Mouse (Mus musculus): Measurements from ENCODE around the gene Itsn1.
A peak's percentile ranks its signal among the peaks of the same experiment; 100 is the strongest.

Gene Itsn1

DNA sequence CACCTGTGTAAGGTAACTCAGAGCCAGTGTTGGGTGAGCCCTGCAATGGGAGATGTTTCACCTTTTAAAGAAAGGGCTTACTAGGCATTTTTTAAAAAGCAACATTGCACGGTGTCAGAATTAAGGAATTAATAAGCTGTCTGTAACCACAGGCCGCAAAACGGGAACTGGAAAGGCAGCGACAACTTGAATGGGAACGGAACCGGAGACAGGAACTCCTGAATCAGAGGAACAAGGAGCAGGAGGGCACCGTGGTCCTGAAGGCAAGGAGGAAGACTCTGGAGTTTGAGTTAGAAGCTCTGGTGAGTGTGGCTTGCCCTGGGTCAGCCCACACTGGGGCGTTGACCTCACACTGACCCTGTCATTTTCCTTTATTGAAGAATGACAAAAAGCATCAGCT lies 91.2 kb downstream of the Itsn1 start:
- DNase-seq = no peak

DNA sequence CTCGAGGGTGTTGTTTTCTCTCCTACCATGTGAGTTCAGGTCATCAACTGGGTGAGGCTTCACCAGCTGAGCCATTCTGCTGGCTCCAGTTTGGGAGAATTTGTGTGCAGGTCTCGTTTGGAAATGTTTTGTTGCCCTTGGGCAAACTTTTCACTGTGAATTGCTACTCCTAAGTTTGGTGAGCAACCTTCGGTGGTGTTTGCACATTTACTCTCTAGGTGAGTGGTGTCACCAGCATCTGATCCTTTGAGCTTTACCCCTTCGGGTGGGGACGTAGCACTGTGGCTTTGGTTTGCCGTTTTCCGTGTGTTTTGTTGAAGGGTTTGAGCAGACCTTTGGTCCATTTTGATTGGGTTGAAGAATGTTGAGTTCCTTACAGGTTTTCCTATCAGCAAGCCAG lies 93.2 kb downstream of the Itsn1 start:
- no peak for DNase-seq

DNA sequence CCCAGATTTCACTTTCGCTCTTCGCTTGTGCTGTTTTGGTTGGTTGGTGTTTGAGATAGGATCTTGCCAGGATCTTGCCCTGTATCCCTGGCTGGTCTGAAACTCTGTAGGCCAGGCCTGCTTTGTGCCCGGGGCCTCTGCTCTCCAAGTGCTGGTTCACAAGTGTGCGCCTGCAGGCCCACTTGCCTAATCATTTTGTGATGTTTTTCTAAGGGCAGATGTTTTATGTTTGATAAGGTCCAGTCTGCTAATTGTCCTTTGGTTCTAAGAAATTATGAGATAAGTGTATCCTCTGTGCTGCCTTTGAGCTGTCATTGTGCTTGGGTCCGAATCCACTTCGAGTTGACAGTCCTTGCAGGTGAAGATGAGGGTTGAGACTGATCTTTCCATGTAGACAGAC lies 93.7 kb downstream of the Itsn1 start:
- DNase-seq = no peak

DNA sequence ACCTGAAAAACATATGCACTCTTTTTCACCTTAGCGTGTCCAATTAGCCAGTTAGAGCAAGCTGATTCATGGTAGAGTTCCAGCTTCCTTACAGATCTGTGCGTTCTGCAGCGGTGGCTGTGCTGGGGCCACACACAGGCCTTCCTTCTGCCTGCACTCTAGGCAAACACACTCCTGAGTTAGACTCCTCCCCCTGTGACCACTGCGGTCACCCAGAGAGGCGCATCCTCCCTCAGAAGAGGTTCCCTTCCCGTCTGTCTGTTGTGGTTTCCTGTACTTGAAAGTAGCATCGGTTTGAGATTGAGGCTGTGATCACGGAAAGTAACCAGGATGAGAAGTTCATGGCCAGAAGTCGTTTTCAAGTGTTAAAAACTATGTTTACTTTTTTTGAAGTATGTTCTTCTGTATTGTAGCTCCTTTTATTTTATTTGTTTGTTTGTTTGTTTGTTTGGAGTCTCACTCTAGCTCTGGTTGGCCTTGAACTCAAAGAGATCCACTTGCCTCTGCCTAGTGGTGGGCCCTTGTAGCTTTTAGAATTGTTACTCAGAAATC lies 96.8 kb downstream of the Itsn1 start:
- DNase-seq = peak; percentile 80

DNA sequence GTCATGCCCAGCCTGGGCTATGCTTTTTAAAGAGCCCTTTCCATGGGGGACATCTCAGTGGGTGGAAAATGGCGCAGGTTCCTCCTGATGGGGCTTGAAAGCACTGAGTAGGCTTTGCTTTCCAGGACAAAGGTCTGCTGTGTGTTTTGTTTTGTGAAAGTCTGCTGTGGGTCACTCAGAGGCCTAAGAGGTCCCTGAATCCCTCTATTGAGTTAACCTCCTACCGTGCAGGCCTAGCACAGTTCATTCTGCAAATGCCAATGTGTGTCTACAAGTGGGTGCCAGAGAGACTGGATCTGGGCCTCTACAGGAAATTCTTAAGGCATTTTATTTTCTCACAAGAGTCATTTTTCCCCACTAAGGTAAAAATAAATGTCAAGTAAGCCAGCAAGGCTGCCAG lies 97.8 kb downstream of the Itsn1 start:
- no peak for DNase-seq

DNA sequence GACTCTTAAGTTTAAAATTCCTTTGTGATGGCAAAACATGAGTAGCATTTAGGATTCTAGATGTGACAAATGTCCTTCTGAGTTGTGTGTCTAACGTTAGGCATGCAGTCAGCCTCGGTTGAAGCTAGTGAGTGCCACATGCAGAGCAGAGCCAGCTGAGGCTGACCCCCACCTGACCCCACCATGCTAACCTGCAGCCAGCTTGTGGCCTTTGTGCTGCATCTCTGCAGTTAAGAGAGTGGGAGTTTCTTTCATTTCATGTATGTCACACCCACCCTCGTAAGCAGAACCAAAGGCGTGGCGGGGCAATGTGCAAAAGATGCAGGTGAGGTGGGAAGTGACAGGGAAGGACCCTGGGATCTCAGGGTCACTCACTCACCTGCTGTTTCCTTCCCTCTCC lies 98.4 kb downstream of the Itsn1 start:
- no peak for DNase-seq

DNA sequence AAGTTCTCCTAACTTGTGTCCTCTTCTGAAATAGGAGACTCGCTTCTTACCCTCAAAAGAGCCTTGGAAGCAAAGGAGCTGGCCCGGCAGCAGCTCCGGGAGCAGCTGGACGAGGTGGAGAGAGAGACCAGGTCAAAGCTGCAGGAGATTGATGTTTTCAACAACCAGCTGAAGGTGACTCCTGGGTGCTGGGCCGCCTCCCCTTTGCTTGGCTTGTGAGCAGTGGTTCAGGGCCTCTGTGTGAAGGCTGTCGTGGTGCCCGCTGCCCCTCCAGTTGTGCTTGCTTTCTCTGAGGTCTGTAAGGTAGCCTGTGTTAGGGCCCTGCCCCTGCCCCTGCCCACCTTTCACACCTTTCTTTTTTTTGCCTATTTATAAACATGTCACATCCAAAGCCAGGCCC lies 99.1 kb downstream of the Itsn1 start:
- no peak for DNase-seq

DNA sequence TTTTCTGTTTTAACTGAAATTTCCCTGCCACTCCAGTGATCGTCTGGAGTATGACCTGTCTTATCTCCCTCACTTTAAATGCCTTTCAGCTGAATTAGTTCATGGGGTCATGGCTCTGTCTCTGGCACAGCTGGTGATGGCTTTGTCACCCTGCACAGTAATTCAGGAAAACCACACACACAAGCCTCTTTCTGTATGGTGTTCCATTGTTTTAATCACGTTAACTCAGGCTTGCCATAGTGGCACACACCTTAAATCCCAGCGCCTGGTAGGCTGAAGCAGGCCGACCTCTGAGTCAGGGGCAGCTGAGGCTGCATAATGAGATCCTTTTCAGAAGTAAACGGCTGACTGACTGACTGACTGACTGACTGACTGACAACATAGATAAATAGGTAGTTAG lies 99.5 kb downstream of the Itsn1 start:
- no peak for DNase-seq

DNA sequence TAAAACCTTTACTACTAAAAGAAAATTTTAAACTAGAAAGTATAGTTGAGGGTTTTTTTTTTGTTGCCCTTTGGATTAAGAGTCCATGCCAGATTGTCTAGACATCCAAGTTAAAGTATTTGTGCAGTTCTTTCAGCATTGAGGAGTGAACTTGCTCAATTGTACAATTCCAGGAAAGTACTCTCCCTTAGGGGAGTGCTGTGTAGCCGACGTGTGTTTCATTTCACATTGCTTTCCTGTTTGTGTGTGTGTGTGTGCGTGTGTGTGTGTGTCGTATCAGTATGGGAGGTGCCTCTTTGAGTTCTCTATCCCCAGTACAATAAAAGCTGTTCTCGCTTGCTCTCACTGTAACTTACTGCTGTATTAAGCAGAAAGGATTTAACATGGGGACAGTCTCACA lies 100.0 kb downstream of the Itsn1 start:
- no peak for DNase-seq

DNA sequence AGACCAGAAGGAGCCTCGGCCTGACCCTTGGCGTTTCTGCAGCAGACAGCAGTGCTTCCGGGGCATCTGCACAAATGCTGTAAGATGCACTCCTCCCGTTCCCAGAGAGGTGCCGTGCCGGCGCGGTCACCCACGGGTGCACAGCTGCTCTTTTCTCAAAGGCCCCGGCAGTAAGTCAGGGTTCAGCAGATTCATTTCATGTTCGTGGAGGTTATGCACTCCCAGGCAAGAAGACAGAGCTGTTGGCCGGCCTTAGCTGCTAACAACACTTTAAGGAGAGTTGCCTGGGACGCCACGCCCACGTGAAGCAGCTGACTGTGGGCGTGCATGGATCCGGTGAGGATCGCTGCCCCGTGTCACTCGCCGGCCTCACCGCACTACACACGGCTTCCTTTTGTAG lies 101.2 kb downstream of the Itsn1 start:
- no peak for DNase-seq

DNA sequence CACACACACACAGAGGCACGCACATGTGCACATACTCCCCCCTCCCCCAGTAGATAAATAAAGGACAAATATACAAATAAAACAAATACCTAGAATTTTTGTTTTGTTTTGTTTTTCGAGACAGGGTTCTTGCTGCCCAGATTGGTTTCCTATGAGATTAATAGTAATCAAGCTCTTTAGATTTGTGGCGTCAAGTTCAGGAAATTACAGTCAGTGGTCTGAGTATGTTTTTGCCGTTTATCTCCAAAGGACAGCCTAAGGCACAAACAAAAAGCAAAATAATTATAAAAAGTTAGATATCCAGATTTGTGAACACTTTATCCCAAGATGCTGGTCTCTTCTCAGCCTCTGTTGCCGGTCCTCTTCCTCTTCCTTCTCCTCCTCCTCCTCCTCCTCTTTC lies 104.0 kb downstream of the Itsn1 start:
- DNase-seq = no peak

DNA sequence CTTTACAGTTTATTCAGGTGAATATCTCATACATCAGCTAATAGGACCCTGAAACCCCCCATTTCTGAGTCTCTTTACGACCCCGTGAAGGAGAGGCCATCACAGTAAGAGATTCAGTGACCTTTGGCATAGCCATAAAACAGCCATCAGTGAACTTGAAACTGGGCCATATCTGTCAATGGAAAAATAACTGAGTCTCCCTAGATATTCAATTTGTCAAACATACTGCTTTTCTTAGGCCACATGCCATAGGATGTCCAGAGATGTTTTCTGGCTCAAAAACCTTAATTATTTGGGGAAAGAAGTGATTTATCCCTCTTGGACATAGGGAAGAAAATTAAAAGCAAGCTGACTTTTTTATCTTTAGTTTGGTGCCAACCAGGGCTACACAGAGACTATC lies 104.5 kb downstream of the Itsn1 start:
- DNase-seq = no peak

DNA sequence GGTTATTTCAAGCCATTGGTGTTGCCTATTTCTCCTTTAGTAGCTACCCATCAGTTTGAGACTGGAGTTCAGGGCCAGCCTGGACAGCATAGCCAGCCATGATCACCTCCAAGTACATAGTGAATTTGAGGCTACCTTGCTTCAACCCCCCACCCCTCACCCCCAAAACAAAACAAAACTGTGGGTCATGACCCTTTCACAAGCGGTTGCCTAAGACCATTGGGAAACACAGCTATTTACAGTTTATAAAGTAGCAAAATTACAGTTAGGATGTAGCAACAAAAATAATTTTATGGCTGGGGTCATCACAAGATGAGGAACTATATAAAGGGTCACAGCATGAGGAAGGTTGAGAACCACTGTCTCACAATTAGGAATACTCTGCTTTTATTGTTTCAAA lies 104.9 kb downstream of the Itsn1 start:
- DNase-seq = no peak

DNA sequence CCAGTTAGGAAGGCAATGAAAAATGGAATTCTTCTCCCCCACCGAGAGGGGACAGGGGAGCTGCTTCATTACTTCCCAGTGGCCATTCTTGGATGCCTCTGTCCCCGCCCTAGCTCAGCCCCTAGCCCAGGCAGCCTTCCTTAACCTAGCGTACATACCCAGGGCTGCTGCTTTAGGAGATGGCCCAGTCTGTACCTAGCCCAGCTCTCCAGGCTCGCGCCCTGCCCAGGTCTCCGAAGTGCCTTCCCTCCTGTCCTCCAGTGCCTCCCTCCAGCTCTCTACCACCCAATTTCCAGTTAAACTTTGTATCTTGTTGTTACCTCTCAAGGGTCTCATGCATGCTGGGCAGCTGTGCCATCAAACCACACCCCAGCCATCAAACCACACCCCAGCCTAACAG lies 106.7 kb downstream of the Itsn1 start:
- no peak for DNase-seq

DNA sequence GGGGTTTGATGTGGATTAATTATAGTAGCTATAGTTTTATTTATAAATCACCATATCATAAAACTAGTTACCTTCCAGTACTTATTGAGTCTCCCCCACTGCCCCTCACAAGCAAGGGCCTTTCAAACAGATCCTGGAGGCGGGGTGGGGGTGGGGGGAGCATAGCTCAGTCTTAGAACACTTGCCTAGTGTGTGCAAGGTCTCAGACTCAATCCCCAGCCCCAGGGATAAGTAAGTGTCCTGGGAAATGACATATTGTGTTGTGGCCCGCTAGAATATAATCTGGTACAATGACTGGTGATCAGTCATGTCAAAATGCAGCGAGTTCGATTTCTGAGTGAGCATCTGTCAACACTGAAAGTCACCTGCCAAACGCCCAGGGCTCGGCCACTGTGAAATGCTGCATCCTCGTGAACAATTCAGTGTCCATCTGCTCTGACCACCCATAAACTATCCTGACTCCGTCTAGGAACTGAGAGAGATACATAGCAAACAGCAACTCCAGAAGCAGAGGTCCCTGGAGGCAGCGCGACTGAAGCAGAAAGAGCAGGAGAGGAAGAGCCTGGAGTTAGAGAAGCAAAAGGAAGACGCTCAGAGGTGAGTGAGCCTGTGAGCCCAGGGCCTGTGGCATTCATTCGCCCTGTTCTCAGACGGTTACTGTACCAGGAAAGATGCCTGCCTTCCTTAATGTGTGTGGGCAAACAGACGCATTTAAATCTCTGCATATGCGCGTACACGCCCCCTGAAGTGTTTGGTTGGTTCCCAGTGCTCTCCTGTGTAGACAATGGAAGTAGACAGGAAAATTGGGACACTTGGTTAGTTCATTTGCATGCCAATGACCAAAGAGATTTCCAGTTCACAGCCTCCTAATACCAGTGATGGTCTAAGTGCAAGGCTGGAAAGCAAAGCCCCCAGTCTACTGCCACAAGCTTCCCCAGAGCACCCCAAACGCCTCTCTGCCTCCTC lies 107.8 kb downstream of the Itsn1 start:
- no peak for DNase-seq

DNA sequence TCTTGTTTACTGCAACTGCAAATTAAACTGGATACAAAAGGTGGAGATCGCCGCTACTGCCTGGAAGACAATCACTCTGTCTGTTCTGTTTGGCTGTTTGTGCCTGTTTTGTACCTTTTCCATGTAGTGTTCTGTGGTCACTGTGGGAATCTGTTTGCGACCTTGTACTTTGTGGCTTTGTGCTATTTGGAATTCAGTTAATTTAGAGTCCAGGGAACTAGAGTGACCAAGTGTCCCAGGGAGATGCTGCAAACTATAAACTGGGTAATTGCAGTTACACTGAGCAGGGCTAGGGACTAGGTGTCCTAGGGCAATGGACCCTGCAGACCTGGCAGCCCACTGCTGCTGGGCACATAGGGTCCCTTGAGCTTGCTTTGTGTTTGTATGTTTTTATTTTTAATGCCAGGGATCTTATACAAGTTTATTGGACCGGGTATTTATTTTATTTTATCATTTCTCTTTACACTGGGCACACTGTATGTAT lies 108.5 kb downstream of the Itsn1 start:
- DNase-seq = no peak

DNA sequence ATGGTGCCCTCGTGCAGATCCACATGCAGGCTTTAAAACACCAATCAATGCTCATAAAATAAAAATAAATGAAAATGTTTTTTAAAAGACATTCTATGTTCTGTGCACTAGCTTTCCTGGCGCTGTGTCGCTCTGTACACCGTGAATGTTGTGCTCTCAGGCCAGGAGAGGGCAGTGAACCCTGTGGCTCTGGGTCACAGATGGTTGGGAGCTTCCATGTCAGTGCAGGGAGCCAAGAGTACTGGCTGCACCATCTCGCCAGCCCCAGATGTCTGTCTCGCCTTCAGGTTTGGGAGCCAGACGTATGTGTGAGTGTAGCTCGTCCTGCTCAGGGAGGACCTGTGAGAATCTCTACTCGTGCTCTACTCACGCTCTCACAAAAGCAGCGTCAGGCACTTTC lies 109.7 kb downstream of the Itsn1 start:
- DNase-seq = no peak

DNA sequence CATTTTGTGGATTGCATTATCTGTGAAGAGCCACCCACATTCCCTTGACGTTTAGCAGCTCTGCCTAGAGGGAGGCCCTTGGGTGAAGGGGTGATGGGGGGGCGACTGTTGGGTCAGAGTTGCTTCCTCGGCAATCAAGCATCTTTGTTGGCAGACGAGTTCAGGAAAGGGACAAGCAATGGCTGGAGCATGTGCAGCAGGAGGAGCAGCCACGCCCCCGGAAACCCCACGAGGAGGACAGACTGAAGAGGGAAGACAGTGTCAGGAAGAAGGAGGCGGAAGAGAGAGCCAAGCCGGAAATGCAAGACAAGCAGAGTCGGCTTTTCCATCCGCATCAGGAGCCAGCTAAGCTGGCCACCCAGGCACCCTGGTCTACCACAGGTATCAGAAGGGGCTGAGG lies 110.4 kb downstream of the Itsn1 start:
- no peak for DNase-seq

DNA sequence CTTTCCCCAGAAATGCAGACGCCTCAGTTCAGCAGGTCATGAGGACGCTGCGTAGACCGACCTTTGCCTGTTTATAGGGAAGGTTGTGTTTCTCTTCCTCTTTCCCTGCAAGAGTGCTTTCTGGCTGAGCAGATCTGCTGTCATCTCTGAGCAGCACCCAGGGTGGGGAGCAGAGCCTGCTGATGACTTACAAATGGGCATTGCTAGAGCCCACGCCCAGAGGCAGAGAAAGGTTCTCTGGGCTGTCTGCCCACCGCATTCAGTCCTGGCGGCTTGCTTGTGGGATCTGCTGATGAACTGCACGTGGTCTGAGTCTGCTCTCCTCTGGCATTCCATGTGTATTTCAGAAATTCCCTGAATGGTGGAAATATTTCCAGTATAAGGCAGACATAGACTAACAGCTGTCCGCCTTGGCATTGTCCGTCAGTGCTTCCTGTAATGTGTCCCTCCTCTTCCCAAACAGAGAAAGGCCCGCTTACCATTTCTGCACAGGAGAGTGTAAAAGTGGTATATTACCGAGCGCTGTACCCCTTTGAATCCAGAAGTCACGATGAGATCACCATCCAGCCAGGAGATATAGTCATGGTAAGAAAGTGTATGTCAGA lies 112.0 kb downstream of the Itsn1 start:
- DNase-seq = no peak

DNA sequence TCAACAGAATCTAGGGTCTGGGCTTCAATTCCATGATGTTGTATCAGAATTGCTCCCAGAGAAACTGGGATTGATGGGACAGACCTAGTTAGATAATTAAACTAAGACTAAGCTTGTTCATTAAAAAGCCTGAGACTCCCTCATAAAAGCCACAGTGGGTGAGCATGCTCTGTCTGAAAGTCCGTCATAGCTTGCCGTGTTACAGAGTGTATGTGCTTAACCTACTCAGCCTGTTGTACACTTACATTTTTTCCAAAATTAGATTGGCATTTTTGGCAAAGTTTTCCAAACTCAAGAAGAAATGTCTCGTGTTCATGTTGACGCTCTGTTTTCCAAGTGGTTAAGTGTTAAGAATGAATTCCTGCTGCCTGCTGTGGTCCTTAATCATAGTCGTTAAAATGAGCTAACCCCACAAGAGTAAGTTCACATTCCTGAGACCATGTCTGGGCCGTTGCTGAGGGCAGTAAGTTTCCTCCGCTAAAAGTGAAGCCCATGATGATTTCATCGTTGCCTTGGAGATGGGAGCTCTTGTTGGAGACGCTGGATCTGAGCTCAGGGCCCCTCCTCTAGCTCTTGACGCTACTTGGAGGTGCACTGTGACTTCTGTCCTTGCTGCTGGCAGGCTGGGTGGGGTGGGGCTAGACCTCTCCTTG lies 117.1 kb downstream of the Itsn1 start:
- DNase-seq = no peak

DNA sequence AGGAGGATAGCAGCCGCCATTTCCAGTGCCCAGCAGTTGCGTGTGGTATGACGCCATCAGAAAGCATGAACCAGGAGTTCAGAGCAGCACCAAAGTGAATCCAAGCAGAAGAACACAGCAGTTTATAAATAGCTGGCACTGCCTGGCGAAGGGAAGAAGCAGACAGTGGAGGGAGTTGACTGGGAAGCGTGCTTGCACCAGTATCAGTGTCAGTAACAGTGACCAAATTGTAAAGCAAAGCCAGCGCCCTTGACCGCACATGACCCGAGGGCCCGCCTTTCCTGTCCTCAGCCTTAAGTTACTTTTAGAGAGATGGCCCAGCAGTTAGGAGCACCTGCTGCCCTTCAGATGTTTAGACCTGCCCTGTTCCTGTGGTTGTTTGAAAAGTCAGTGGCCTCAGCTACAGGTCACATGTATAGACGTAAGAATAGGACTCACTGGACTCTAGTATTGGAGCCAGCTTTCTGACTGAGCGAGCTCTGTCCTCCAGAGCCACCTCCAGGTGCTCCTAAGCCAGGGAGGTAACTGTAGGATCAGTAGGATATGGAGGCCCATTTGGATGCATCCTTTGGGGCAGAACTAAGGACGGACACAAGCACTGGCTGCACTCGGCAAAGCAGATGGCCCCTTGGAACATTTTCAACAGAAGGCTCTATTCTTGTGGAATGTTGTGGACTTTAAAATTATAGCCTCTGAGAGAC lies 118.6 kb downstream of the Itsn1 start:
- DNase-seq = no peak

DNA sequence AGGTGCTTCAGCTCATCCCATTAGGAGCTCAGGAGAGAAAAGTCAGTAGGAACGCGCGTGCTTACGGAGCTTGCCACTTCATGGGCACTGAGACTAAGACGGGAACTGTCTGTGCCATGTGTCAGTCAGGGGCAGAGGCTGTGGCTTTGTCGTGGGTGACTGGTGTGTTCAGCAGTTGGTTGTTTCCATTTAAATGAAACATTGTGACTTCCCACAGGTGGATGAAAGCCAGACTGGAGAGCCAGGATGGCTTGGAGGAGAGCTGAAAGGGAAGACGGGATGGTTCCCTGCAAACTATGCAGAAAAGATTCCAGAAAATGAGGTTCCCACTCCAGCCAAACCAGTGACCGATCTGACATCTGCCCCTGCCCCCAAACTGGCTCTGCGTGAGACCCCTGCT lies 119.4 kb downstream of the Itsn1 start:
- DNase-seq = no peak

All from thymus, postnatal 14 days (tissue).